Mouse (Mus musculus) ES-E14 (cell line): ENCODE measurements around the gene Fnbp1l.

Source experiments
- CHD2 ChIP-seq: IDR thresholded peaks from 2 replicates; pipeline ENCODE4 v1.6.1; 2014; ENCODE audit warnings: mild to moderate bottlenecking, low read depth, low read length, inconsistent platforms
- HCFC1 ChIP-seq: IDR thresholded peaks from 2 replicates; pipeline ENCODE4 v1.6.1; 2012; ENCODE audit warnings: low read length, inconsistent platforms, borderline replicate concordance; ENCODE audit not compliant: insufficient read depth
- MAFK ChIP-seq: IDR thresholded peaks from 2 replicates; pipeline ENCODE4 v1.6.1; 2014; ENCODE audit warnings: mild to moderate bottlenecking, low read depth, low read length, inconsistent platforms; ENCODE audit not compliant: insufficient read depth
- ZC3H11A ChIP-seq: IDR thresholded peaks from 2 replicates; pipeline ENCODE4 v1.6.1; 2012; ENCODE audit warnings: low read depth, mild to moderate bottlenecking, inconsistent platforms, low read length, borderline replicate concordance
- ZNF384 ChIP-seq: IDR thresholded peaks from 2 replicates; pipeline ENCODE4 v1.6.1; 2012; ENCODE audit warnings: low read depth, low read length, inconsistent platforms

- TF ChIP-seq ZNF384 (no peak), HCFC1 (no peak), CHD2 (no peak), MAFK (no peak), ZC3H11A (no peak)
Measured at GRCm38 (mm10) chr3:122573426-122574286, 45.9 kb downstream of the Fnbp1l start.
